Mouse (Mus musculus): ENCODE results near the gene A230072I06Rik. TPM values are rescaled to one million over a fixed set of nuclear protein-coding genes. Genes with fewer than 3 reads are reported as not detected.

Gene A230072I06Rik
- polyA plus RNA-seq, 1 experiment, result not detected

DNA sequence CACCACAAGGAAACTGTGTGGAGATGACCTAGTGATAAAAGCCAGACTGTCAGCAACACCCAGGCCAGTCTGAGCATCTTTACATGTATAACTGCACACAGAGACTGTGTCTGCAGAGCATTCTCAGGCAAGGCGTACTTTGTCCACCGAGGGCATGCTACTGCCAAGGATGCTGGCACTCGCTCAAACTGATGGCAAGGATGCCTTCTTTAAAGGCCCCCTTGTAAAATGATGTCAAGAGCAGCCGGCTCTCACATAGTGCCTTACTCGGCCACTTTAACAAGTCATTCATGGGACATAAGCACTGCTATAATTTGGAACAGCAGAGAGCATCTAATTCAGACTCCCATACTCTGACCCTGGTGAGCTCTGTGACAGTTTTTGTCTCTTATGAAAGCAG is 36.6 kb downstream of the A230072I06Rik start:
- Histone ChIP-seq H3K4me3 (ENCODE audit: control insufficient read depth, insufficient read depth, low read length) (no peak overlapping the region), H3K4me1 (replicated peaks; ENCODE audit: control insufficient read depth, insufficient read depth, low read length) (no peaks in the 10 kb centered on the region), H3K27ac (ENCODE audit: control insufficient read depth, insufficient read depth, low read length) (no peak overlapping the region), H3K36me3 (ENCODE audit: control insufficient read depth, insufficient read depth, low read length) (no peaks in the 10 kb centered on the region), H3K27me3 (ENCODE audit: control insufficient read depth, insufficient read depth, low read length) (no peaks in the 10 kb centered on the region)
- 77% methylated on average over 5 of the region's 5 CpGs for WGBS
- DNase-seq, result no peak
- TF ChIP-seq POLR2A (IDR thresholded peaks at IDR 0.05; ENCODE audit: control insufficient read depth, extremely low read depth, insufficient read depth, low read length, poor library complexity), result no peak
- TF ChIP-seq CTCF (IDR thresholded peaks at IDR 0.05; ENCODE audit: borderline replicate concordance, control insufficient read depth, extremely low read depth, insufficient read depth, low read length, poor library complexity), result no peak

DNA sequence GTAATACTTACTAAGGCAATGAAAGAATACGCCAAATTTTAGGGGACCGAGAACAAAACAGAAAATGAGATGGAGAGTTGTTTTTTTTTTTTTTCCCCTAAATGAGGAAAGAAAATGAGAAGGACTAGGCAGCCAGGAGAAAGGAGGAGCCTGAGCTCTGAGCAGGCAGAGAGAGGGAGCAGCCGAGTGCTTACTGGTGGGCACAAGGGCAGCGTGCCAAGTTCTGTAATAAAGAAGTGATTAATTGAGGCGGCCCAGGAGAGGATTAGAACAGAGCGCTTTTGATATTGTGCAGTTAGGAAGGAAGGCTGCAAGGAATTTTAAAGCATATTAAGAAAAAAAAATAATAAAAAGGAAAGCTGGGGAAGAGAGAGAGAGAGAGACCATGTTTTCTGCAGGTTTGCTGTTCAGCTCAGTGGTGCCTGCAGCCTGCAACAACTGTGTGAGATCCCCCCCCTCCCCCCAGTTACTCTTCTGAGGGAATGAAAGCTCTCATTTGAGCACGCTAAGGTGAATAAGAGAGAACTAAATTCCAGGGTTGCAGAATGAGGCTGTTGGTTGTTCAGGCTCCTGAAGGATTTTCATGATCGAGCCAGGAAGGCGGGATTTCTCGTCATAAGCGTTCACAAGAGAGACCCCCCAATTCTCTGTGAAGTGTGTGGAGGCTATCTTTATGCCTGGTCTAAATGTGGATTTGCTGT is 41.3 kb downstream of the A230072I06Rik start:
- Histone ChIP-seq H3K4me3 (ENCODE audit: control insufficient read depth, insufficient read depth, low read length) (no peak overlapping the region), H3K27me3 (ENCODE audit: control insufficient read depth, insufficient read depth, low read length) (no peaks in the 10 kb centered on the region), H3K27ac (ENCODE audit: control insufficient read depth, insufficient read depth, low read length) (no peak overlapping the region), H3K4me1 (replicated peaks; ENCODE audit: control insufficient read depth, insufficient read depth, low read length) (no peaks in the 10 kb centered on the region), H3K36me3 (ENCODE audit: control insufficient read depth, insufficient read depth, low read length) (no peaks in the 10 kb centered on the region)
- WGBS, result 83% methylated on average over 11 of the region's 11 CpGs
- DNase-seq, result no peak
- TF ChIP-seq CTCF (IDR thresholded peaks at IDR 0.05; ENCODE audit: borderline replicate concordance, control insufficient read depth, extremely low read depth, insufficient read depth, low read length, poor library complexity) (no peak), POLR2A (IDR thresholded peaks at IDR 0.05; ENCODE audit: control insufficient read depth, extremely low read depth, insufficient read depth, low read length, poor library complexity) (no peak)

DNA sequence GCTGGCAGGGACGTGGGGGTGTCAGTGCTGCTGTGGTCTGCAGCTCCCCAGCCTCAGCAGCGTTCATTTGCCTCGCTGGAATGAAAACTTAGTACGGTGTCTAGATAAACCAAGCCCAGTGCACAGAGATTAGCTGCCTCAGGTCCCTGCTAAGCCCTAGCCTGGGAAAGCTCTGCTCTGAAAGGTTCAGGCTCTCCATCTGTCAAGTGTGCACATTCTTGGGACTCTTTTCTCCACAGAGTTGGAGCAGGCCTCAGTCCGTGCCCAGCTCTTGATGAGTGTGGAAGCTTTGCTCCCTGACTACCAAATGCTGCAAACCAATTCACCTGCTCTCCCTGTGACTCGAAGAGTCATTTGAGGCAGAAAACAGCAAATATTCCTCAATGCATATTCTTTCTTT is 43.5 kb downstream of the A230072I06Rik start:
- WGBS, result 84% methylated on average over 6 of the region's 6 CpGs
- H3K4me1 ChIP-seq (replicated peaks; ENCODE audit: control insufficient read depth, insufficient read depth, low read length), result no peaks in the 10 kb centered on the region
- H3K36me3 ChIP-seq (ENCODE audit: control insufficient read depth, insufficient read depth, low read length), result no peaks in the 10 kb centered on the region
- no peak overlapping the region for H3K27ac ChIP-seq (ENCODE audit: control insufficient read depth, insufficient read depth, low read length)
- no peaks in the 10 kb centered on the region for H3K27me3 ChIP-seq (ENCODE audit: control insufficient read depth, insufficient read depth, low read length)
- DNase-seq, result no peak
- no peak overlapping the region for H3K4me3 ChIP-seq (ENCODE audit: control insufficient read depth, insufficient read depth, low read length)
- TF ChIP-seq POLR2A (IDR thresholded peaks at IDR 0.05; ENCODE audit: control insufficient read depth, extremely low read depth, insufficient read depth, low read length, poor library complexity), result no peak
- TF ChIP-seq CTCF (IDR thresholded peaks at IDR 0.05; ENCODE audit: borderline replicate concordance, control insufficient read depth, extremely low read depth, insufficient read depth, low read length, poor library complexity), result no peak

DNA sequence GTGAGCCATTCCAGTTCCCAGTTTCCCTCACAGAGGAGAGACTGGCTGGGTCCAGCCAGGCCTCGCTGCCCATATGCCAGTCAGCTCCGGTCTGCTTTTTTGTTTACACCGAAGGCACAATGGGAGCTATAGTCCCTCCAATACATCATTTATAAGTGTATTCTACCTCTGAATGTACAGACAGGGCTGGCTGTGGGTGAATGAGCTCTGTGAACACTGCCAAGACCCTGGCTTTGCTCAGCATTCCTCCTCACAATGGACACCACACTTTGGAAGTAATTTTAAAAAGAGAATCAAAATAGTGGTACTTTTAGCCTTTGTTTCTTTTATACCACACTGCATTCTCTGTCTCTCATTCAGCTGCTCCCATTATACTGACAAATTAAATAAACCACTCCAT is 44.6 kb downstream of the A230072I06Rik start:
- 87% methylated on average over 3 of the region's 3 CpGs for WGBS
- Histone ChIP-seq H3K27me3 (ENCODE audit: control insufficient read depth, insufficient read depth, low read length) (no peaks in the 10 kb centered on the region), H3K36me3 (ENCODE audit: control insufficient read depth, insufficient read depth, low read length) (no peaks in the 10 kb centered on the region), H3K4me3 (ENCODE audit: control insufficient read depth, insufficient read depth, low read length) (no peak overlapping the region), H3K27ac (ENCODE audit: control insufficient read depth, insufficient read depth, low read length) (no peak overlapping the region), H3K4me1 (replicated peaks; ENCODE audit: control insufficient read depth, insufficient read depth, low read length) (no peaks in the 10 kb centered on the region)
- DNase-seq, result no peak
- TF ChIP-seq CTCF (IDR thresholded peaks at IDR 0.05; ENCODE audit: borderline replicate concordance, control insufficient read depth, extremely low read depth, insufficient read depth, low read length, poor library complexity), result no peak
- TF ChIP-seq POLR2A (IDR thresholded peaks at IDR 0.05; ENCODE audit: control insufficient read depth, extremely low read depth, insufficient read depth, low read length, poor library complexity), result no peak

DNA sequence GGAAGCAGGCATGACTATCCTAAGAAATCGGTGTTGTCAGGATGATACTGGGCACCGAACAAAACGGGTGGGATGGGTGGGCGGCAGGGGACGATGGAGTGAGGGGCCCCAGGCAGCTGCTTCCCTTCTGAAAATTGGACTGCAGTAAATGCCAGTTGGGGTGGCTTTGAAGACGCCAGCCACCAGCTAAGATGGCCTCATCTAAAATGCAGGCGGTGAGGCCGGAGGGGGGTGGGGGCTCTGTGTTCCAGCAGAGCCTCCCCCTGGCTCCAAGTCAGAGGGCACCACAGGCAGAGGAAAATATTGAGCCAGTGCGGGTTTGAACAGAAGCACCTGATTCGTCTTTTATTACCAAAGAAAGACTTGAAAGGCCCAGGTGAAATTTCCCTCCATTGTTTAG is 45.9 kb downstream of the A230072I06Rik start:
- TF ChIP-seq CTCF (IDR thresholded peaks at IDR 0.05; ENCODE audit: borderline replicate concordance, control insufficient read depth, extremely low read depth, insufficient read depth, low read length, poor library complexity) (no peak), POLR2A (IDR thresholded peaks at IDR 0.05; ENCODE audit: control insufficient read depth, extremely low read depth, insufficient read depth, low read length, poor library complexity) (no peak)

DNA sequence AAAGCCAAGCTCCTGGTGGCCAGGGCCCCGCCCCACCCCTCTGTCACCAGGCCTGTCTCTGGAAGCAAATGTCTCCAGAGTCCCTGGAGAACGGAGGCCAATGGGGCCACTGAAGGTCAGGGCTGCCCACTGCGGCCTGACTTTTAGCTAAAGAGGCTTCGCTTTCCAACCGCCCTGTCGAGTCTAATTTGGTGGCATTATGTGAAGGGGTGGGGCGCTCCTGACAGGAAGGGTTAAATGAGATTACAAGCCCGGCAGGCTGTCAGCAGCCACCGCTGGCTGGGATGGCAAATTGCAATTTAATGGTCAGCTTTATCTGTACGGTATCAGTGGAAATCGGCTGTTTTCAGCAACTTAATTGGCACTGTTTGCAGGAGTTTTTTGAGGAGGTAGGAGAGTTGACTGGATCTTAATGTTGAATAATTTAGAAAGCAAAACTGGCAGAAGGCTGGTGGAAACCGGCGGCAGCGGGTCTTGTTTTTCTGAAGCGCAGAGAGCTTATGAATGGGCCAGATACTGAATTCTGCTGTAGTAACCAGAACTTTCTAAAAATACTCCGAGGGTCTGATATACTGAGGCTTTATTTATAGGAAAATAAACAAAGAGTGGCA is 46.5 kb downstream of the A230072I06Rik start:
- H3K27me3 ChIP-seq (ENCODE audit: control insufficient read depth, insufficient read depth, low read length), result no peaks in the 10 kb centered on the region
- no peaks in the 10 kb centered on the region for H3K36me3 ChIP-seq (ENCODE audit: control insufficient read depth, insufficient read depth, low read length)
- no peaks in the 10 kb centered on the region for H3K4me1 ChIP-seq (replicated peaks; ENCODE audit: control insufficient read depth, insufficient read depth, low read length)
- DNase-seq, result no peak
- no peak overlapping the region for H3K4me3 ChIP-seq (ENCODE audit: control insufficient read depth, insufficient read depth, low read length)
- no peak for TF ChIP-seq CTCF (IDR thresholded peaks at IDR 0.05; ENCODE audit: borderline replicate concordance, control insufficient read depth, extremely low read depth, insufficient read depth, low read length, poor library complexity)
- no peak overlapping the region for H3K27ac ChIP-seq (ENCODE audit: control insufficient read depth, insufficient read depth, low read length)
- WGBS, result 57% methylated on average over 16 of the region's 16 CpGs

More for the DNA sequence above, 45.9 kb downstream of the A230072I06Rik start:
- 75% methylated on average over 10 of the region's 10 CpGs for WGBS
- Histone ChIP-seq H3K4me1 (replicated peaks; ENCODE audit: control insufficient read depth, insufficient read depth, low read length) (no peaks in the 10 kb centered on the region), H3K27ac (ENCODE audit: control insufficient read depth, insufficient read depth, low read length) (no peak overlapping the region), H3K36me3 (ENCODE audit: control insufficient read depth, insufficient read depth, low read length) (no peaks in the 10 kb centered on the region), H3K4me3 (ENCODE audit: control insufficient read depth, insufficient read depth, low read length) (no peak overlapping the region), H3K27me3 (ENCODE audit: control insufficient read depth, insufficient read depth, low read length) (no peaks in the 10 kb centered on the region)
- DNase-seq, result no peak

Data from thymus, adult 2 months (tissue).